Mouse (Mus musculus) Patski (cell line): ENCODE measurements around the gene Cap1. TPM values are rescaled to one million over a fixed set of nuclear protein-coding genes. Genes with fewer than 3 reads are reported as not detected.

Experiments
- ATAC-seq: fragments of 100-300 bp; one replicate; pipeline ENCODE4 v1.8.0; 2021
- CTCF ChIA-PET: fragments of 350-600 bp; sonication (Branson Sonifier 250); formaldehyde crosslinking; loops from one replicate; lab custom pipeline; 2022; ENCODE audit warnings: inconsistent platforms; lab: Charles Lee
- POLR2A ChIA-PET: fragments of 350-600 bp; sonication (Branson Sonifier 250); formaldehyde crosslinking; loops from one replicate; lab custom pipeline; 2022; ENCODE audit warnings: antibody characterized with exemption, inconsistent platforms; lab: Charles Lee
- DNase-seq: peaks from one replicate; pipeline ENCODE4 v3.0.0-alpha.2; 2011; ENCODE audit warnings: low read depth, low spot score
- H3K27me3 ChIP-seq: fragments of 371-371 bp; one replicate; pipeline ENCODE4 v1.5.1; 2021
- CTCF ChIP-seq: fragments of 100-300 bp; IDR thresholded peaks from one replicate; pipeline ENCODE4 v1.5.1; 2021
- in situ Hi-C: fragments of 300-500 bp; cut with MboI; formaldehyde crosslinking; loops from 3 replicates; pipeline ENCODE4 v1.11.1; 2018; ENCODE audit warnings: low pct_unique_long_range_greater_than_20kb, mixed read lengths
- polyA plus RNA-seq: library from polyadenylated mRNA; unstranded; gene quantifications from one replicate; pipeline ENCODE4 v1.2.3, GENCODE M21; 2021

Cap1 gene
- 145 TPM for polyA plus RNA-seq

GRCm38 (mm10) chr4:122885768-122886578 is at the start of gene Cap1:
Gene Cap1 (minus strand): TSS chr4:122886056.
- in situ Hi-C loops: no loop called here
- TF ChIP-seq CTCF: no peak
- no peaks in the 10 kb centered on the region for H3K27me3 ChIP-seq
- DNase-seq: peak; percentile 91
- peak; percentile 96 for ATAC-seq
- POLR2A ChIA-PET: no interaction called here
- CTCF ChIA-PET: interaction anchor here (1.2 to 2.1 kb wide), 2 partner anchors 12 to 78 kb away, joined by 3 to 8 read pairs; no protein-coding TSS in a partner anchor

- DNase-seq: no peak
- POLR2A ChIA-PET: no interaction called here
- in situ Hi-C loops: no loop called here
- CTCF ChIA-PET: interaction anchor here (1.0 kb wide), 1 partner anchor 11 kb away, joined by 3 read pairs; no protein-coding TSS in a partner anchor
- no peaks in the 10 kb centered on the region for H3K27me3 ChIP-seq
- TF ChIP-seq CTCF: no peak
- ATAC-seq: no peak
Measured at GRCm38 (mm10) chr4:122933857-122934256, 48.0 kb upstream of the Cap1 start.

- ChIA-PET CTCF (interaction anchor here (1.0 kb wide), 1 partner anchor 11 kb away, joined by 3 read pairs; no protein-coding TSS in a partner anchor), POLR2A (no interaction called here)
- DNase-seq (no peak), ATAC-seq (no peak)
- no peaks in the 10 kb centered on the region for H3K27me3 ChIP-seq
- no peak for TF ChIP-seq CTCF
- in situ Hi-C loops: no loop called here
Measured at GRCm38 (mm10) chr4:122933051-122933591, 47.3 kb upstream of the Cap1 start.

GRCm38 (mm10) chr4:122932239-122932978 is 46.6 kb upstream of the Cap1 start:
- no peak for TF ChIP-seq CTCF
- ChIA-PET CTCF (no interaction called here), POLR2A (no interaction called here)
- ATAC-seq (no peak), DNase-seq (no peak)
- in situ Hi-C loops: no loop called here
- H3K27me3 ChIP-seq: no peaks in the 10 kb centered on the region

- ChIA-PET CTCF (no interaction called here), POLR2A (no interaction called here)
- in situ Hi-C loops: no loop called here
- no peaks in the 10 kb centered on the region for H3K27me3 ChIP-seq
- no peak for ATAC-seq
- no peak for TF ChIP-seq CTCF
- DNase-seq: no peak
Measured at GRCm38 (mm10) chr4:122930939-122931590, 45.2 kb upstream of the Cap1 start.

GRCm38 (mm10) chr4:122923392-122924344 is 37.8 kb upstream of the Cap1 start:
- no peak for TF ChIP-seq CTCF
- no peak for DNase-seq
- ATAC-seq: no peak
- in situ Hi-C loops: no loop called here
- ChIA-PET CTCF (interaction anchor here (1.0 kb wide), 1 partner anchor 60 kb away, joined by 3 read pairs; no protein-coding TSS in a partner anchor), POLR2A (interaction anchor here (0.6 kb wide), 1 partner anchor 57 kb away, joined by 3 read pairs; no protein-coding TSS in a partner anchor)
- no peaks in the 10 kb centered on the region for H3K27me3 ChIP-seq

- ATAC-seq (no peak), DNase-seq (no peak)
- POLR2A ChIA-PET: interaction anchor here (0.6 kb wide), 1 partner anchor 138 kb away, joined by 3 read pairs; no protein-coding TSS in a partner anchor
- CTCF ChIA-PET: interaction anchor here (1.0 kb wide), 2 partner anchors 15 to 61 kb away, joined by 3 read pairs; no protein-coding TSS in a partner anchor
- in situ Hi-C loops: no loop called here
- no peaks in the 10 kb centered on the region for H3K27me3 ChIP-seq
- no peak for TF ChIP-seq CTCF
Measured at GRCm38 (mm10) chr4:122922841-122923240, 37.0 kb upstream of the Cap1 start.

- TF ChIP-seq CTCF: no peak
Measured at GRCm38 (mm10) chr4:122915985-122916384, 30.1 kb upstream of the Cap1 start.

GRCm38 (mm10) chr4:122914186-122914585 is 28.3 kb upstream of the Cap1 start:
- in situ Hi-C loops: loop anchor here (5.0 kb wide), 2 partner anchors 68 to 173 kb away; no protein-coding TSS in a partner anchor
- ChIA-PET CTCF (no interaction called here), POLR2A (no interaction called here)
- DNase-seq (no peak), ATAC-seq (no peak)
- no peaks in the 10 kb centered on the region for H3K27me3 ChIP-seq
- TF ChIP-seq CTCF: no peak

More at GRCm38 (mm10) chr4:122915985-122916384, 30.1 kb upstream of the Cap1 start:
- ATAC-seq (no peak), DNase-seq (no peak)
- in situ Hi-C loops: no loop called here
- ChIA-PET CTCF (no interaction called here), POLR2A (interaction anchor here (1.2 kb wide), 1 partner anchor 19 kb away, joined by 3 read pairs; no protein-coding TSS in a partner anchor)
- no peaks in the 10 kb centered on the region for H3K27me3 ChIP-seq
